ENCODE assay signal across 8 mouse cellular contexts in the genomic region with DNA sequence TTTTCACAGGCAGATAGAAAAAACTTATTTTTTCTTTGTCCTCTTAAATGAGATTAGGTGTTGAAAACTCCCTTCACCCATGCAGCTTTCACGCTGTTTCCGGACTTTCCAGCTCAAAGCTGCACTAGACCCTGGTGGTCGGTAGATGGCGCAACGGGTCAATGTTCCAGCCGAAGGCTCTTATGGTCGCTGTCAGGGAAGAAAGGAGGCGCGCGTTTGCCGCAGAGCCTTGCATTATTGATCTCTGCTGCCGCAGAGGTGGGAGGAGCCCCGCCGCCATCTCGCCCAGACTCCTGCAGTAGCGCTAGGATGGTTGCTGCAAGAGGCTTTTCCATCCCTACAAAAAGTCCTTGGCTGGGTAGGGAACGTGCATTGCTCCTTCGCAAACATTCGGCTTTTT. TPM values are rescaled to one million over a fixed set of nuclear protein-coding genes. Genes with fewer than 3 reads are reported as not detected.
A peak's percentile ranks its signal among the peaks of the same experiment; 100 is the strongest.
DNase-seq lines count a peak whose midpoint lies in the region; ATAC-seq and TF ChIP-seq lines count a peak whose summit lies in the region.

No protein-coding gene starts in this region.

- H3K9ac ChIP-seq in forebrain, embryonic 12.5 days = peak overlapping the region; percentile 50
- H3K9ac ChIP-seq in heart, postnatal 0 days (replicated peaks; ENCODE audit: low read depth, low read length) = peak overlapping the region; percentile 43; the same call in 1 of the 2 replicates
- H3K9ac ChIP-seq in liver, embryonic 16.5 days (ENCODE audit: low read depth, low read length) = peak overlapping the region; percentile 31; the same call in 1 of the 2 replicates
- peak overlapping the region; percentile 72 for H3K9ac ChIP-seq in neural tube, embryonic 13.5 days

- peak overlapping the region; percentile 94 for H3K27ac ChIP-seq in forebrain, embryonic 12.5 days
- H3K27ac ChIP-seq in heart, postnatal 0 days (ENCODE audit: low read depth) = peak overlapping the region; percentile 76
- H3K27ac ChIP-seq in liver, embryonic 16.5 days (ENCODE audit: low read length) = peak overlapping the region; percentile 50
- peak overlapping the region; percentile 98 for H3K27ac ChIP-seq in neural tube, embryonic 13.5 days (replicated peaks)
- H3K27ac ChIP-seq in testis, adult 2 months (ENCODE audit: control insufficient read depth, insufficient read depth, low read depth, low read length) = 0 out of 2 replicates have a peak overlapping the region, but pooled peaks have one; percentile 18

- no peaks in the 10 kb centered on the region for H3K9me3 ChIP-seq in E14TG2a.4 (ENCODE audit: low read length)
- no peaks in the 10 kb centered on the region for H3K9me3 ChIP-seq in forebrain, embryonic 12.5 days
- H3K9me3 ChIP-seq in heart, postnatal 0 days (replicated peaks; ENCODE audit: control insufficient read depth, low read length) = no peaks in the 10 kb centered on the region
- H3K9me3 ChIP-seq in liver, embryonic 16.5 days (replicated peaks; ENCODE audit: control insufficient read depth, low read length) = no peaks in the 10 kb centered on the region
- H3K9me3 ChIP-seq in neural tube, embryonic 13.5 days = no peaks in the 10 kb centered on the region

- H3K4me2 ChIP-seq in forebrain, embryonic 12.5 days = peak overlapping the region; percentile 66
- H3K4me2 ChIP-seq in heart, postnatal 0 days (ENCODE audit: low read depth, low read length) = peak overlapping the region; percentile 94
- peak overlapping the region; percentile 79 for H3K4me2 ChIP-seq in liver, embryonic 16.5 days (ENCODE audit: low read depth, low read length)
- peak overlapping the region; percentile 73 for H3K4me2 ChIP-seq in neural tube, embryonic 13.5 days

- peaks cover 36% of the 10 kb centered on the region for H3K27me3 ChIP-seq in E14TG2a.4 (ENCODE audit: insufficient read depth, low read length)
- peaks cover 25% of the 10 kb centered on the region for H3K27me3 ChIP-seq in forebrain, embryonic 12.5 days
- H3K27me3 ChIP-seq in heart, postnatal 0 days (ENCODE audit: control insufficient read depth, insufficient read depth, low read length) = no peaks in the 10 kb centered on the region
- H3K27me3 ChIP-seq in liver, embryonic 16.5 days (ENCODE audit: control insufficient read depth, insufficient read depth, low read depth, low read length) = no peaks in the 10 kb centered on the region; the same call in 1 of the 2 replicates
- H3K27me3 ChIP-seq in neural tube, embryonic 13.5 days = no peaks in the 10 kb centered on the region
- H3K27me3 ChIP-seq in testis, adult 2 months (ENCODE audit: control insufficient read depth, insufficient read depth, low read length) = no peaks in the 10 kb centered on the region

- peak; percentile 80 for DNase-seq in c-Kit-positive CD71-positive TER-119-positive erythroid progenitor cells, embryonic 14.5 days (ENCODE audit: low spot score)
- DNase-seq in heart, postnatal 0 days (ENCODE audit: low spot score) = peak; percentile 87
- peak; percentile 93 to 95 for DNase-seq in kidney, postnatal 4 days

- no peaks in the 10 kb centered on the region for H3K36me3 ChIP-seq in E14TG2a.4 (ENCODE audit: insufficient read depth, low read length)
- H3K36me3 ChIP-seq in forebrain, embryonic 12.5 days (replicated peaks) = no peaks in the 10 kb centered on the region
- no peaks in the 10 kb centered on the region for H3K36me3 ChIP-seq in heart, postnatal 0 days (replicated peaks; ENCODE audit: control insufficient read depth, insufficient read depth, low read length)
- H3K36me3 ChIP-seq in liver, embryonic 16.5 days (ENCODE audit: control insufficient read depth, insufficient read depth) = no peaks in the 10 kb centered on the region
- H3K36me3 ChIP-seq in neural tube, embryonic 13.5 days = no peaks in the 10 kb centered on the region
- H3K36me3 ChIP-seq in testis, adult 2 months (ENCODE audit: control insufficient read depth, insufficient read depth, low read length) = no peaks in the 10 kb centered on the region

- ATAC-seq in forebrain, embryonic 12.5 days (ENCODE audit: low FRiP score) = peak; percentile 92
- peak; percentile 78 for ATAC-seq in heart, postnatal 0 days (ENCODE audit: insufficient read depth, low read depth)
- peak; percentile 77 for ATAC-seq in liver, embryonic 16.5 days (ENCODE audit: low read depth)
- ATAC-seq in neural tube, embryonic 13.5 days (ENCODE audit: low read depth) = peak; percentile 96

- TF ChIP-seq CTCF in E14TG2a.4 (conservative IDR thresholded peaks at IDR 0.05; ENCODE audit: low read length) = peak; percentile 69
- TF ChIP-seq CTCF in heart, postnatal 0 days (IDR thresholded peaks at IDR 0.05; ENCODE audit: low read depth) = peak; percentile 99
- TF ChIP-seq CTCF in testis, adult 2 months (IDR thresholded peaks at IDR 0.05; ENCODE audit: control insufficient read depth, insufficient read depth, insufficient replicate concordance, low read depth, low read length) = peak; percentile 95

- H3K4me1 ChIP-seq in E14TG2a.4 (replicated peaks; ENCODE audit: low read depth, low read length) = peaks cover 31% of the 10 kb centered on the region
- H3K4me1 ChIP-seq in forebrain, embryonic 12.5 days = peaks cover 29% of the 10 kb centered on the region
- 0 out of 2 replicates have a peak, but pooled peaks cover 3% of the 10 kb centered on the region for H3K4me1 ChIP-seq in heart, postnatal 0 days (ENCODE audit: control insufficient read depth, insufficient read depth)
- H3K4me1 ChIP-seq in liver, embryonic 16.5 days (ENCODE audit: control insufficient read depth, low read depth, low read length) = peaks cover 18% of the 10 kb centered on the region
- H3K4me1 ChIP-seq in neural tube, embryonic 13.5 days (replicated peaks) = peaks cover 48% of the 10 kb centered on the region
- no peaks in the 10 kb centered on the region; the same call in none of the 2 replicates for H3K4me1 ChIP-seq in testis, adult 2 months (ENCODE audit: control insufficient read depth, insufficient read depth, low read length)

- H3K4me3 ChIP-seq in E14TG2a.4 (replicated peaks; ENCODE audit: low read length) = peak overlapping the region; percentile 79
- H3K4me3 ChIP-seq in forebrain, embryonic 12.5 days (replicated peaks) = peak overlapping the region; percentile 44
- peak overlapping the region; percentile 63 for H3K4me3 ChIP-seq in heart, postnatal 0 days (ENCODE audit: low read depth, low read length)
- peak overlapping the region; percentile 61 for H3K4me3 ChIP-seq in liver, embryonic 16.5 days (ENCODE audit: low read depth, low read length)
- peak overlapping the region; percentile 40 for H3K4me3 ChIP-seq in neural tube, embryonic 13.5 days
- H3K4me3 ChIP-seq in testis, adult 2 months (ENCODE audit: control insufficient read depth, low read depth, low read length) = peak overlapping the region; percentile 75

- under 1% methylated on average over 19 of the region's 19 CpGs for WGBS in forebrain, embryonic 12.5 days
- 0% methylated on average over 19 of the region's 19 CpGs for WGBS in heart, postnatal 0 days
- WGBS in liver, embryonic 16.5 days (ENCODE audit: insufficient replicate concordance) = under 1% methylated on average over 19 of the region's 19 CpGs
- WGBS in neural tube, embryonic 13.5 days = under 1% methylated on average over 19 of the region's 19 CpGs

- TF ChIP-seq POLR2A in testis, adult 2 months (IDR thresholded peaks at IDR 0.05; ENCODE audit: control insufficient read depth, low read depth, low read length) = no peak

- TF ChIP-seq EP300 in heart, postnatal 0 days (IDR thresholded peaks at IDR 0.05; ENCODE audit: low read depth) = no peak

RNA-seq across cellular contexts. Expression of a gene that starts 7.5 kb away (rescaled TPM):
- polyA plus RNA-seq in forebrain, embryonic 12.5 days (2016; fragmentation: Nextera tagmentation; extraction: Ambion mirVana) = 0.19 and 0.32 TPM in 2 replicates
- total RNA-seq in heart, postnatal 0 days (2014; rRNA removed; ENCODE audit: low replicate concordance) = not detected in 2 replicates
- polyA plus RNA-seq in heart, postnatal 0 days (2015; fragmentation: Nextera tagmentation; extraction: Ambion mirVana) = not detected in 2 replicates
- not detected in 2 replicates for polyA plus RNA-seq in liver, embryonic 16.5 days (2015; fragmentation: Nextera tagmentation; extraction: Ambion mirVana)
- polyA plus RNA-seq in neural tube, embryonic 13.5 days (2015; fragmentation: Nextera tagmentation; extraction: Ambion mirVana) = 0.65 and 0.81 TPM in 2 replicates
- not detected in 2 replicates for polyA plus RNA-seq in testis, adult 2 months (2012; rRNA removed)

RNA-seq across cellular contexts. Expression of a gene that starts 37.4 kb away (rescaled TPM):
- 19.2 and 19.7 TPM in 2 replicates for polyA plus RNA-seq in forebrain, embryonic 12.5 days (2016; fragmentation: Nextera tagmentation; extraction: Ambion mirVana)
- total RNA-seq in heart, postnatal 0 days (2014; rRNA removed; ENCODE audit: low replicate concordance) = 1.7 and 2.0 TPM in 2 replicates
- polyA plus RNA-seq in heart, postnatal 0 days (2015; fragmentation: Nextera tagmentation; extraction: Ambion mirVana) = 1.6 and 1.9 TPM in 2 replicates
- 4.0 and 4.6 TPM in 2 replicates for polyA plus RNA-seq in liver, embryonic 16.5 days (2015; fragmentation: Nextera tagmentation; extraction: Ambion mirVana)
- 7.8 and 11.3 TPM in 2 replicates for polyA plus RNA-seq in neural tube, embryonic 13.5 days (2015; fragmentation: Nextera tagmentation; extraction: Ambion mirVana)
- polyA plus RNA-seq in testis, adult 2 months (2012; rRNA removed) = 5.5 and 6.4 TPM in 2 replicates

RNA-seq across cellular contexts. Expression of a gene that starts 37.4 kb away (rescaled TPM):
- polyA plus RNA-seq in forebrain, embryonic 12.5 days (2016; fragmentation: Nextera tagmentation; extraction: Ambion mirVana) = 18.7 and 20.4 TPM in 2 replicates
- total RNA-seq in heart, postnatal 0 days (2014; rRNA removed; ENCODE audit: low replicate concordance) = 0.35 and 5.2 TPM in 2 replicates
- polyA plus RNA-seq in heart, postnatal 0 days (2015; fragmentation: Nextera tagmentation; extraction: Ambion mirVana) = 14.8 and 15.1 TPM in 2 replicates
- polyA plus RNA-seq in liver, embryonic 16.5 days (2015; fragmentation: Nextera tagmentation; extraction: Ambion mirVana) = 0.58 TPM in 2 replicates
- 30.2 and 37.0 TPM in 2 replicates for polyA plus RNA-seq in neural tube, embryonic 13.5 days (2015; fragmentation: Nextera tagmentation; extraction: Ambion mirVana)
- 1,082 and 1,286 TPM in 2 replicates for polyA plus RNA-seq in testis, adult 2 months (2012; rRNA removed)

Comparison
In these comparisons a context has a peak if more than half of its experiments do, and no peak if none do; other contexts are left out.
1. Peak in every context shown above with its lines: DNase-seq, ATAC-seq, H3K4me3 ChIP-seq and H3K27ac ChIP-seq.
2. H3K27ac ChIP-seq: peak in every context shown above with its lines; median percentile 98 in neural tube, embryonic 13.5 days; 94 in forebrain, embryonic 12.5 days; 76 in heart, postnatal 0 days; 50 in liver, embryonic 16.5 days; 18 in testis, adult 2 months.
3. RNA of a gene that starts 37.4 kb away (polyA plus RNA-seq): 1,082 to 1,286 TPM in testis, adult 2 months; 30.2 to 37.0 TPM in neural tube, embryonic 13.5 days, 18.7 to 20.4 TPM in forebrain, embryonic 12.5 days, 14.8 to 15.1 TPM in heart, postnatal 0 days and 0.58 TPM in liver, embryonic 16.5 days; every median in the first group is over 10 times any median in the second.